Mouse (Mus musculus): ENCODE data around the gene Phf21b.
A peak's percentile ranks its signal among the peaks of the same experiment; 100 is the strongest.

Phf21b gene

DNA sequence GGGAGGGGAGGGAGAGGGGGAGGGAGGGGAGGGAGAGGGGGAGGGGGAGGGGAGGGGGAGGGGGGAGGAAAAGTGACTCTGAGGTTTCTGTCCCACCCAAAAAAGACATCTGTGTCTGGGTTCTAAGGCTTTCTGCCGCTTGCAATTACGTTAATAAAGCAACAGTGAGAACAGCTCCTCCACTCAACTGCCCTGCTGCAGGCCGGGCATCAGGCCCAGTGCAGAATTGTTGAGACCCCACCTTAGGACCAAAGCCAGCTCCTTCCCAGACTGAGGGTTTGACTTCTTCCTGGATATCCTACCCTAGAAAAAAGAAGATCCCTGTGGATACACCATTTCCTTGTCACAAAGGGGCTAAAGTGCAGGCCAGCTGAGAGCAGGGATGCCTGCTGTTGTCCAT lies 9.6 kb downstream of the Phf21b start:
- DNase-seq (ENCODE audit: low read depth, low spot score), result no peak

- DNase-seq (ENCODE audit: low read depth, low spot score), result no peak
Observed at GRCm38 (mm10) chr15:84844831-84845230, 11.0 kb downstream of the Phf21b start.

DNA sequence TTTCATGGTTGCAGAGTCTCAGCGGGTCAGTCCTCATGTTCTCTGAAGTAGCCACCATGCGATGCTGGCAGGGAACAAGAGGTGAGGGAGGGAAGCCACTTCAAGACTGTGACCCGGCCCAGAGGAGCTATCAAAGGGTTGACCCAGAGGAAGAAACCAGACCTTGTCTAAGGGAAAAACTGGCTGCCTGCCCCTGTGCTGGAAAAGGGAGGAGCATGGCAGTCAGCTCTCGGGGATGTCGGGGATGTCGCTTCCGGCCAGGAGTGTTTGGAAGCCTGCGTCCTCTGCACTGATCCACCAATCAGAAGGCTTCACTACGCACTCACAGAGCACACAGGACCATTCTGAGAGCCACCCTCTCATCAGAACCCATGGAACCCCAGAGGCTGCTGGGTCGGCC lies 12.8 kb downstream of the Phf21b start:
- DNase-seq (ENCODE audit: low read depth, low spot score), result no peak

DNA sequence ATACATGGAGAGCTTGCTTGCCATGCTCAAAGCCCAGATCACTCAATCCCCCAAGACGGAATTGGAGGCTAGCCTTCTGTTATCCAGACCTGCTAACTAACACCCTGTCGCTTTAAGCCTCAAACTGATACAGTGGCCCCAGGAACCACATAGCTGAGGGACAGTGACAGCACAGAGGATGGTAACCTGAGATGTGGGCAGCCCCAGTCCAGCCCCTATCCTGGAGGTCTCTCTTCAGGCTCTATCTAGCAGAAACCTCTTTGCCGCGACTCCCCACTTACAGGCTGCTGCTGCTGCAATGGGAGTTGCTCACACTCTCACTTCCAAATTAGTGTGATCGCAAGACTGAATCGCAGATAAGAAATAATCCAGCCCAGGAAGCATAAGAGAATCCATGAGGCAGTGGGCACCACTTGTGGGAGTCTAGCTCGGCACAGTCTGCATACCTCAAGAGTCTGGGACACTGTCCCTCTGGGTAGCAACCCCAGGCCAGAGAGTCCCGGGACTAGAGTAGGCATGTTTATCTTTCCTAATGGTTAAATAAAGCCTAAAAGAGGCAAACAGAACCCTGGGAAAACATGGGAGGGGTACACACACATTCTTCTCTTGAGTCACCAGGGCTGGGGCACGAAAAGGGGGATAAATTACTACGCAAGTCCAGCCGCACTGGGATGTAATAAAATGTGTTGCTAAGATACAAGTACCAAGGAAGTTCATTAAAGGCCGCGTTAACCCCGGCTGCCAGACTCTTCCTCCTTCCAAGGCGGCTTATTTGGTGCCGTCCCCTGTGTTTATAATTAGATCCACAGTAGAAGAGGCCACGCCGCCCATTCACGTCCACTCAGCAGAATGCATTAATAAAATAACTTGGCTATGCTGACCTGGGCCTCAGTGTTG lies 13.7 kb downstream of the Phf21b start:
- DNase-seq (ENCODE audit: low read depth, low spot score), result no peak

GRCm38 (mm10) chr15:84840560-84840959 lies 15.3 kb downstream of the Phf21b start:
- peak; percentile 22 for DNase-seq (ENCODE audit: low read depth, low spot score)

DNA sequence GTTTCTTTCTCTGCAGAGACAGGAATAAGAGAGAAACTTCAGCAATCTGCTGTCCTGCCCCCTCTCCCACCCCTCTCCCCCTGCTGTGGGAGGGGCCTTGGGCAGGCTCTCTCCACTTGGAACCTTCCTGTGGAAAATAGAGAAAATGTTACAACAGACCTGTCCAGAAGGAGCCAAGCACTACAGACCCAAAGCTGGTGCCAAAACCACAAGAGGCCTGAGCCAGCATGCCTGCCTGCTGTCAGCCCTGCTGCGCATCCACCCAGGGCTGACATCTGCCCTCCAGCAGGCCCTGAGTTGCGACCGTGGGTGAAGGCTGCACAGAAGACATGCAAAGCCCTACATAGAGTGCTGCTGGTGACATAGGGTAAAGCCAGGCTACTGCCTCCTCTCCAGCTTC lies 16.3 kb downstream of the Phf21b start:
- DNase-seq (ENCODE audit: low read depth, low spot score), result no peak

DNA sequence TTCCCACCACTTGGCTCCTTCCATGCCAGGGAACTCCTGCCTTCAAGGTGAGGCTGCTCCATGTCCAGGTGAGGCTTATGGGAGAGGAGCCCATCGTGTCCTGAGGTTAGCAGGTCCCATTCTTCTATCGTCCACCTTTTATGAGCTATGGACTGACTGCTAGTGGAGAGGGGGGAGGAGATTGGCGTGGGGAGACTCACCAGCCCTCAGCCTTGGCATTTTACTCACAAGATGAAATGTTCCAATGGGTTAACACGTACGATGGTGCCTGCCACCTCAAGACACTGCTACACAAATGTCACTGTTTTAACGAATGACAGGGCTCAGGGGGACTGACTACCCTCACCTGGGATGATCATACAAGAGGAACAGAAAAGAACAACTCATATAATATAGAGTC lies 18.0 kb downstream of the Phf21b start:
- DNase-seq (ENCODE audit: low read depth, low spot score), result no peak

GRCm38 (mm10) chr15:84829416-84829815 lies 26.4 kb downstream of the Phf21b start:
- peak; percentile 94 for DNase-seq (ENCODE audit: low read depth, low spot score)

DNA sequence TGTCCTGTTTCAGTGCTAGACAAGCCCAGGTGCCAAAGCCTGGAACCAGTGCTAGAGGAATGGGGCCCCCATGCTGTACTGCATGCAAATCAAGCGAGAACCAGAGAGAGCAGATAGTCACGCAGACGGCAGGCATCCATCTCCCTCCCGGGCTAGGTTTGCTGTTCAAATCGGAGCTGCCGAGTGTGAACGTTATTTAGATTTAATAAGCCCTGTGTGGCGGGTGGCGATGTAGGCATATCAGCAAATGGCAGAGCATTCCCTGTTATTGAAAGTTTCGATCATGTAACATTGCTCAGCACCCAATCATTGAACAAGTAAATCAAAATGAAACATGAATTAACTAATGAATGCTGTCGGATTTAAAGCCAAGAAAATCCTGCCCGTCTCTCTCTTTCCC lies 27.2 kb downstream of the Phf21b start:
- no peak for DNase-seq (ENCODE audit: low read depth, low spot score)

DNA sequence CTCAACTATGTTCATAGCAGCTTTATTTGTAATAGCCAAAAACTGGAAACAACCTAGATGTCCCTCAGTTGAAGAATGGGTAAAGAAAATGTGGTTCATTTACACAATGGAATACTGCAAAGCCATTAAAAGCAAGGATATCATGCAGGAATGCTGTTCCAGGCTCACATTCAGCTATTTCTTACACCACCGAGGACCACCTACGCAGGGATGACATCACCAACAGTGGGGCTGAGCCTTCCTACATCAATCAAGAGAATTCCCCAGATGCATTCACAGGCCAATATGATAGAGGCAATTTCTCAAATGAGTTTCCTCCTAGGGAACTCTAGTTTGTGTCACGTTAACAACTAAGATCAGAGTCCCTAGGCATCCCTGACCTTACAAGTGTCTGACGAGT lies 32.8 kb downstream of the Phf21b start:
- DNase-seq (ENCODE audit: low read depth, low spot score), result no peak

GRCm38 (mm10) chr15:84820811-84821210 lies 35.0 kb downstream of the Phf21b start:
- no peak for DNase-seq (ENCODE audit: low read depth, low spot score)

GRCm38 (mm10) chr15:84818284-84818683 lies 37.6 kb downstream of the Phf21b start:
- no peak for DNase-seq (ENCODE audit: low read depth, low spot score)

DNA sequence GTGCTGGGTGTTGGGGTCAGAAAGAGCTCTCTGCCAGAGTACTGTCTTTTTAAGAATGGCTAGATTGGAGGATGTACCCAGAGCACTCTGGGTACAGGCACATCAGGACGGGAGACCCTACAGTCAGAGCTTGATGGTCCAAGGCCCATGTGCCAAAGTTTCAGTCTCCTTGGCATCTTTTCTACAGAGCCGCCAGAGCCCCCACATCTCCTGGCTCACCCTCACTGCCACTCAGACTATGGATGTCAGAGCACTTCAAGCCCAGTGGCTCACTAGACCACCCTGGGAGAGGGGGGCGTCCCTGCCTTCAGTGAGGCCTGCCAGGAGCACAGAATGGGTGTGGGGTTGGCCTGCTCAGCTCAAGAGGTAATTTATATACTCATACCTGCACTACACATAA lies 38.3 kb downstream of the Phf21b start:
- no peak for DNase-seq (ENCODE audit: low read depth, low spot score)

DNA sequence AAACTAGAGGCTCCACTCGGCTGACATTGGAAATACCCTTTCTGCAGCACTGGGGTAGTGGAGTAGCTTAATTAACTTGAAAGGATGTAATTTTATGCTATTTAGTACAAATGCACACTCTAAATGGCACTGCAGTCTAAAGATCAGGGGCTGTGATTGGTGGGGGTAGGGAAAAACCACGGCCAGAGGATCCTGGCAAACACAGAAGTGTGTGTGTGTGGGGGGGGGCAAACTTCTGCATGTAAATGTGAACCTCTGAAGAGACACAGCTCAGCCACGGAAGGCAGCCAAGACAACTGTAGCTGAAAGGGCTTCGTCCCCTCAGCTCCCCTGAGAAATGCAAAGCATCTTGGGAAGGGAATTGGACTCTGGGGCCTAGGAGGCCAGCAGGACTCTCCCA lies 40.7 kb downstream of the Phf21b start:
- DNase-seq (ENCODE audit: low read depth, low spot score), result no peak

GRCm38 (mm10) chr15:84812831-84813357 lies 43.0 kb downstream of the Phf21b start:
- DNase-seq (ENCODE audit: low read depth, low spot score), result no peak

GRCm38 (mm10) chr15:84811126-84811525 lies 44.7 kb downstream of the Phf21b start:
- no peak for DNase-seq (ENCODE audit: low read depth, low spot score)

DNA sequence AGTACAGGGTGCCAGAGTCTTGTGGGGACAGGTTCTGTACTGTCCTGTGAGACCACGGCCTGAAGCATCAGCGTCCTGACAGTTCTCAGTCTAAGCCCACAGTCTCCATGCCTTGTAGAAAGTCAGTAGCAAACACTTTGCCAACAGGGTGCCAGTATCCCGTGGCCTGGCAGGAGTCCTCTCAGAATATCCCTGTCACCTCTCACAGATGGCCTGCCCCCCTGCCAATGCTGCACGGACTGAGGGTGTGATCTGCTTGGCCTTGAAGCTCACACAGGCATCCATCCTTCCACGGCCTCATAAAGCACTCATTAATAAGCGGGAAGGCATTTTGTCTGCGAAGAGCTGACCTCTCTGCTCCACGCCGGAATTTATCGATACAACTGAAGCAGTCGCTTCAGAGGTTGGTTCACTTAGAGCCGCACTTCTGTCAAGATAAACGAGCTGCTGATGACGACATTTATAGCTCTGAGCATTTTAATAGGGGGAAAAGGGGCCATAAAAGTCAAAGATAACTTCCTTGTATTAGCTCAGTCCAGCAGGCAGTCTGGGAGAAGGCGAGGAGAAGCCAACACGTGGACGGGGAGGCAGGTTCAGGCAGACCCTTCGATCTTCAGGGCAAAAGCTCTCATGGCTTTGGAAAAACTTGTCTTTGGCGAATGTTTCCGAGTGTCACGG lies 46.4 kb downstream of the Phf21b start:
- DNase-seq (ENCODE audit: low read depth, low spot score), result no peak

DNA sequence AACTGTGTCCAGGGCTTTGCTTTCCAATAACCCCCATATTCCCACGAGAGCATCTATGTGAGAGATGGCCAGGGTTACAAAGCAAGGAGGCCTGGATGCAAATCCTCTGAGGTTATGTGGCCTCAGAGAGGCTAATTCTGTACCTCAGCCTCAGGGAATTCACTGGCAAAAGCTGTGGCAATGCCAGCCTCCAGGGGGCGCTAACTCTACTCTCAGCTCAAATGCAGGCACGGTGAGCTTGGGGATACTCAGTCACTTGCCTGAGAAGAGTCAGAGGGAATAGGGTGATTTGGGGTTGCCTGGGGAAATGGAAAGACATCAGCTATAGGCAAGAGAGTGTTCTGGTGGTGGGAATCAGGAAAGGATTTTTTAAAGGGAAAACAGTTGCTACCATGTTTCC lies 52.2 kb downstream of the Phf21b start:
- peak; percentile 67 for DNase-seq (ENCODE audit: low read depth, low spot score)

GRCm38 (mm10) chr15:84800132-84800531 lies 55.7 kb downstream of the Phf21b start:
- DNase-seq (ENCODE audit: low read depth, low spot score), result peak; percentile 12

DNA sequence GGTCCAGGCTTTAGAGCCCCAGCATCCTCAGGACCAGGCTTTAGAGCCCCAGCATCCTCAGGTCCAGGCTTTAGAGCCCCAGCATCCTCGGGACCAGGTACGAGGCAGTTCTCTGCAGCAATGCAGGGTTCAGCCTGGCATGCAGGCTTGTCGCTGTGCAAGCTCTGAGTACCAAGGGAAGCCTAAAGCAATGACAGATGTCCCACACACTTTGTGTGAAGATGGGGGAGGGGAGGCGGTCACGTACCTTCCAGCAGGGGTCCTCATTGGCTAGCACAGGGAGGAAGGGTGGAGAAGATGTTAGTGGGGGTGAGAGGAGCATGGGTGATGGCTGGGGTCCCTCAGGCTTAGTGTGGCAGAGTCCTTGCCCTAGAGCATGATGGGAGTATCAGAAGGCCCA lies 62.2 kb downstream of the Phf21b start:
- DNase-seq (ENCODE audit: low read depth, low spot score), result no peak

GRCm38 (mm10) chr15:84787161-84787560 lies 68.7 kb downstream of the Phf21b start:
- no peak for DNase-seq (ENCODE audit: low read depth, low spot score)

GRCm38 (mm10) chr15:84784812-84785211 lies 71.0 kb downstream of the Phf21b start:
- no peak for DNase-seq (ENCODE audit: low read depth, low spot score)

DNA sequence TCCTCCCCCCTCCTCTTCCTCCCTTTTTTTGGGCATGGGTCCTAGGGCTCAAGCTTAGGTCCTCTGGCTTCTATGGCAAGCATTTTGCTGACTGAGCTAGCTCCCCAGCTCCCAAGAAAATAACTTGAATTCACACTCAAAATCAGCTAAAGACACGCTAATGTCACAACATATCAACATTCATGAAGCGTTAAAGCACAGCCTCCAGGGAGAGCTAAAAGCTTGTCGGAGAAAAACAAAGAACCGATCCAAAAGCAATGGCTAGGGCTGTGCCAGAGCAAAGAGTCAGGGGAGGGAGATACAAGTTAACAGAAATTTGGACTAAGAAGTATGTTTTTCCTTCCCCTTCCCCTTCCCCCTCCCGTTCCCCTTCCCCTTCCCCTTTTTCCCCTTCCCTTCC lies 77.3 kb downstream of the Phf21b start:
- DNase-seq (ENCODE audit: low read depth, low spot score), result no peak
